Mouse (Mus musculus) left cerebral cortex, adult 8-10 months (tissue): ENCODE results near the gene Fam83e. TPM values are rescaled to one million over a fixed set of nuclear protein-coding genes. Genes with fewer than 3 reads are reported as not detected.
A peak's percentile ranks its signal among the peaks of the same experiment; 100 is the strongest.

Experiments used
- DNase-seq, 2 experiments: peaks; one replicate each; pipeline ENCODE4 v3.0.0; 2022; ENCODE audit warnings: low spot score in 2 of 2
- total RNA-seq, 4 experiments: library from RNA; stranded (reverse); gene quantifications; 2 replicates each; pipeline ENCODE4 v1.2.4; 2022

Gene Fam83e
- total RNA-seq, 4 experiments from 2014 or later, result 0.14 TPM; not detected in 3

GRCm38 (mm10) chr7:45739162-45739763 lies 18.3 kb downstream of the Fam83e start:
- peak in 1 of 2 experiments; percentile 64 for DNase-seq

- DNase-seq, result no peak
Observed at GRCm38 (mm10) chr7:45739820-45740219, 18.8 kb downstream of the Fam83e start.

GRCm38 (mm10) chr7:45741308-45741707 lies 20.3 kb downstream of the Fam83e start:
- no peak for DNase-seq

GRCm38 (mm10) chr7:45741777-45742176 lies 20.8 kb downstream of the Fam83e start:
- DNase-seq, result peak in 1 of 2 experiments; percentile 30

GRCm38 (mm10) chr7:45742338-45742737 lies 21.3 kb downstream of the Fam83e start:
- peak; percentile 65 to 87 for DNase-seq

- peak; percentile 35 to 69 for DNase-seq
Observed at GRCm38 (mm10) chr7:45744387-45744786, 23.4 kb downstream of the Fam83e start.

GRCm38 (mm10) chr7:45746518-45746917 lies 25.5 kb downstream of the Fam83e start:
- DNase-seq, result no peak

- DNase-seq, result no peak
Observed at GRCm38 (mm10) chr7:45747450-45747849, 26.4 kb downstream of the Fam83e start.

- no peak for DNase-seq
Observed at GRCm38 (mm10) chr7:45748110-45748509, 27.1 kb downstream of the Fam83e start.

- DNase-seq, result no peak
Observed at GRCm38 (mm10) chr7:45749401-45749800, 28.4 kb downstream of the Fam83e start.

GRCm38 (mm10) chr7:45750162-45750561 lies 29.1 kb downstream of the Fam83e start:
- no peak for DNase-seq

- no peak for DNase-seq
Observed at GRCm38 (mm10) chr7:45755703-45756102, 34.7 kb downstream of the Fam83e start.

- DNase-seq, result no peak
Observed at GRCm38 (mm10) chr7:45759400-45759799, 38.4 kb downstream of the Fam83e start.

- DNase-seq, result no peak
Observed at GRCm38 (mm10) chr7:45760151-45760550, 39.1 kb downstream of the Fam83e start.

GRCm38 (mm10) chr7:45765995-45766394 lies 45.0 kb downstream of the Fam83e start:
- no peak for DNase-seq

- no peak for DNase-seq
Observed at GRCm38 (mm10) chr7:45766764-45767163, 45.8 kb downstream of the Fam83e start.

GRCm38 (mm10) chr7:45767500-45767899 lies 46.5 kb downstream of the Fam83e start:
- DNase-seq, result no peak

- DNase-seq, result no peak
Observed at GRCm38 (mm10) chr7:45770427-45771082, 49.5 kb downstream of the Fam83e start.

GRCm38 (mm10) chr7:45771101-45771500 lies 50.1 kb downstream of the Fam83e start:
- no peak for DNase-seq

GRCm38 (mm10) chr7:45775237-45775636 lies 54.2 kb downstream of the Fam83e start:
- DNase-seq, result no peak
